7 mouse cellular contexts compared by ENCODE assay signal in genomic region chr13:92636910-92637275, GRCm38 (mm10). TPM values are rescaled to one million over a fixed set of nuclear protein-coding genes. Genes with fewer than 3 reads are reported as not detected.
DNase-seq lines count a peak whose midpoint lies in the region; ATAC-seq lines count a peak whose summit lies in the region.

No protein-coding gene starts in this region.

- H3K36me3 ChIP-seq in limb, embryonic 13.5 days, result no peaks in the 10 kb centered on the region
- no peaks in the 10 kb centered on the region for H3K36me3 ChIP-seq in midbrain, embryonic 14.5 days (ENCODE audit: control insufficient read depth, insufficient read depth, low read length)

- no peak overlapping the region for H3K4me3 ChIP-seq in limb, embryonic 13.5 days
- H3K4me3 ChIP-seq in midbrain, embryonic 14.5 days (replicated peaks; ENCODE audit: low read depth, low read length), result no peak overlapping the region

- ATAC-seq in limb, embryonic 13.5 days (ENCODE audit: low FRiP score, low read depth), result peak; percentile 71
- peak; percentile 44; the same call in 1 of the 2 replicates for ATAC-seq in midbrain, embryonic 14.5 days (ENCODE audit: low FRiP score, low TSS enrichment)

- H3K4me2 ChIP-seq in limb, embryonic 13.5 days (replicated peaks), result peak overlapping the region; percentile 49
- 0 out of 2 replicates have a peak overlapping the region, but pooled peaks have one; percentile 10 for H3K4me2 ChIP-seq in midbrain, embryonic 14.5 days (ENCODE audit: low read length)

- no peak overlapping the region for H3K9ac ChIP-seq in limb, embryonic 13.5 days
- 0 out of 2 replicates have a peak overlapping the region, but pooled peaks have one; percentile 29 for H3K9ac ChIP-seq in midbrain, embryonic 14.5 days (replicated peaks; ENCODE audit: low read length)

- no peaks in the 10 kb centered on the region for H3K9me3 ChIP-seq in limb, embryonic 13.5 days
- H3K9me3 ChIP-seq in midbrain, embryonic 14.5 days (ENCODE audit: control insufficient read depth, low read length), result no peaks in the 10 kb centered on the region

- WGBS in limb, embryonic 13.5 days, result under 1% methylated on average over 7 of the region's 7 CpGs
- 2% methylated on average over 7 of the region's 7 CpGs for WGBS in midbrain, embryonic 14.5 days

- peaks cover 66% of the 10 kb centered on the region for H3K4me1 ChIP-seq in limb, embryonic 13.5 days
- H3K4me1 ChIP-seq in midbrain, embryonic 14.5 days (ENCODE audit: control insufficient read depth, insufficient read depth, low read length), result peaks cover 6% of the 10 kb centered on the region; the same call in 1 of the 2 replicates

- peak overlapping the region; percentile 61; the same call in 1 of the 2 replicates for H3K27ac ChIP-seq in limb, embryonic 13.5 days
- no peak overlapping the region for H3K27ac ChIP-seq in midbrain, embryonic 14.5 days (replicated peaks; ENCODE audit: low read depth, low read length)

- peak; percentile 92 for DNase-seq in MEL-GATA-1-ER (ENCODE audit: extremely low read depth, low read depth)
- peak; percentile 44 for DNase-seq in adrenal gland, postnatal 25 days
- DNase-seq in forelimb bud, embryonic 11.5 days (ENCODE audit: low read depth, low spot score), result peak; percentile 90
- peak; percentile 79 for DNase-seq in hindlimb bud, embryonic 11.5 days (ENCODE audit: extremely low spot score, low read depth, low spot score)
- peak; percentile 69 for DNase-seq in midbrain, embryonic 14.5 days
- peak; percentile 27 to 30 for DNase-seq in spleen, postnatal 14 days (ENCODE audit: low spot score in 2 of 2)

- peaks cover 27% of the 10 kb centered on the region for H3K27me3 ChIP-seq in limb, embryonic 13.5 days
- no peaks in the 10 kb centered on the region for H3K27me3 ChIP-seq in midbrain, embryonic 14.5 days (ENCODE audit: control insufficient read depth, insufficient read depth, low read length)

RNA-seq across cellular contexts. Expression of gene Serinc5, which starts 26.0 kb away (rescaled TPM):
- total RNA-seq in adrenal gland, postnatal 25 days (2021), result 57.9 and 74.2 TPM in 2 replicates
- 7.8 and 10.5 TPM in 2 replicates for polyA plus RNA-seq in limb, embryonic 13.5 days (2015; fragmentation: Nextera tagmentation; extraction: Ambion mirVana)
- 11.4 and 15.4 TPM in 2 replicates for polyA plus RNA-seq in midbrain, embryonic 14.5 days (2014; fragmentation: Nextera tagmentation; extraction: Ambion mirVana)

Comparison
In these comparisons a context has a peak if more than half of its experiments do, and no peak if none do; other contexts are left out.
1. DNase-seq: peak in every context shown above with its lines; median percentile 92 in MEL-GATA-1-ER; 90 in forelimb bud, embryonic 11.5 days; 79 in hindlimb bud, embryonic 11.5 days; 69 in midbrain, embryonic 14.5 days; 44 in adrenal gland, postnatal 25 days; 28 in spleen, postnatal 14 days.